Mouse (Mus musculus) forebrain, embryonic 16.5 days (tissue): ENCODE data around the gene Mical2. TPM values are rescaled to one million over a fixed set of nuclear protein-coding genes. Genes with fewer than 3 reads are reported as not detected.

Experiments used
- ATAC-seq: fragments of 200-750 bp; cut with Nextera tagmentation; 2 replicates; pipeline ENCODE4 v1.8.0; 2017; ENCODE audit warnings: mild to moderate bottlenecking, moderate library complexity
- H3K27ac ChIP-seq: fragments of 300-500 bp; sonication (generic); 2 replicates; pipeline ENCODE4 v1.5.1; 2014; ENCODE audit warnings: low read length, control low read depth
- H3K27me3 ChIP-seq: fragments of 300-500 bp; sonication (generic); replicated peaks from 2 replicates; pipeline ENCODE4 v1.6.1; 2014; ENCODE audit warnings: low read length; ENCODE audit not compliant: control insufficient read depth, insufficient read depth
- H3K36me3 ChIP-seq: fragments of 300-500 bp; sonication (generic); 2 replicates; pipeline ENCODE4 v1.6.1; 2014; ENCODE audit not compliant: control insufficient read depth, insufficient read depth
- H3K4me1 ChIP-seq: fragments of 300-500 bp; sonication (generic); replicated peaks from 2 replicates; pipeline ENCODE4 v1.6.1; 2014; ENCODE audit warnings: low read length; ENCODE audit not compliant: control insufficient read depth, insufficient read depth
- H3K4me2 ChIP-seq: fragments of 300-500 bp; sonication (generic); 2 replicates; pipeline ENCODE4 v1.6.1; 2014; ENCODE audit warnings: mild to moderate bottlenecking, low read length, control low read depth
- H3K4me3 ChIP-seq: fragments of 300-500 bp; sonication (generic); replicated peaks from 2 replicates; pipeline ENCODE4 v1.5.1; 2014; ENCODE audit warnings: mild to moderate bottlenecking, low read length, control low read depth
- H3K9ac ChIP-seq: fragments of 300-500 bp; sonication (generic); replicated peaks from 2 replicates; pipeline ENCODE4 v1.6.1; 2014; ENCODE audit warnings: low read depth, low read length, control low read depth
- H3K9me3 ChIP-seq: fragments of 300-500 bp; sonication (generic); 2 replicates; pipeline ENCODE4 v1.6.1; 2016; ENCODE audit warnings: low read length; ENCODE audit not compliant: control insufficient read depth
- WGBS: fragments of 180-500 bp; shearing (Covaris S2); extraction: QIAGEN DNeasy Blood & Tissue Kit; methylation state at CpG from one replicate; pipeline ENCODE4 v1.1.7; 2014; 5-methylcytosine and 5-hydroxymethylcytosine counted together
- polyA plus RNA-seq: library from polyadenylated mRNA; unstranded; fragments of >200 nt; fragmentation: Nextera tagmentation; extraction: Ambion mirVana; gene quantifications from 2 replicates; pipeline ENCODE4 v1.2.1, GENCODE M21; 2015

The Mical2 gene
- polyA plus RNA-seq, 1 experiment from 2014 or later, result 11.1 TPM

- no peaks in the 10 kb centered on the region for H3K9me3 ChIP-seq
- no peak for ATAC-seq
- H3K4me1 ChIP-seq, result peaks cover 4% of the 10 kb centered on the region; the same call in 1 of the 2 replicates
- no peak overlapping the region for H3K4me3 ChIP-seq
- H3K9ac ChIP-seq, result no peak overlapping the region
- H3K27ac ChIP-seq, result 0 out of 2 replicates have a peak overlapping the region, but pooled peaks have one; percentile 24
- 20% methylated on average over 3 of the region's 3 CpGs for WGBS
- H3K36me3 ChIP-seq, result no peaks in the 10 kb centered on the region
- H3K27me3 ChIP-seq, result no peaks in the 10 kb centered on the region
- no peak overlapping the region for H3K4me2 ChIP-seq
Measured at GRCm38 (mm10) chr7:112453805-112454214, 228.2 kb downstream of the Mical2 start.

GRCm38 (mm10) chr7:112454380-112454779, 228.7 kb downstream of the Mical2 start:
- WGBS, result 48% methylated on average over 6 of the region's 6 CpGs
- Histone ChIP-seq H3K9ac (no peak overlapping the region), H3K4me3 (no peak overlapping the region), H3K4me1 (peaks cover 4% of the 10 kb centered on the region; the same call in 1 of the 2 replicates), H3K9me3 (no peaks in the 10 kb centered on the region), H3K36me3 (no peaks in the 10 kb centered on the region), H3K4me2 (no peak overlapping the region), H3K27ac (no peak overlapping the region), H3K27me3 (no peaks in the 10 kb centered on the region)
- ATAC-seq, result no peak

GRCm38 (mm10) chr7:112454951-112455350, 229.3 kb downstream of the Mical2 start:
- 92% methylated on average over 2 of the region's 2 CpGs for WGBS
- Histone ChIP-seq H3K9ac (no peak overlapping the region), H3K4me3 (no peak overlapping the region), H3K36me3 (no peaks in the 10 kb centered on the region), H3K27ac (no peak overlapping the region), H3K9me3 (no peaks in the 10 kb centered on the region), H3K4me2 (no peak overlapping the region), H3K4me1 (peaks cover 4% of the 10 kb centered on the region; the same call in 1 of the 2 replicates), H3K27me3 (no peaks in the 10 kb centered on the region)
- no peak for ATAC-seq

- no peak overlapping the region for H3K4me3 ChIP-seq
- no peaks in the 10 kb centered on the region for H3K9me3 ChIP-seq
- no peak for ATAC-seq
- peaks cover 8% of the 10 kb centered on the region for H3K4me1 ChIP-seq
- H3K4me2 ChIP-seq, result no peak overlapping the region
- no peaks in the 10 kb centered on the region for H3K36me3 ChIP-seq
- H3K27ac ChIP-seq, result no peak overlapping the region
- no peak overlapping the region for H3K9ac ChIP-seq
- H3K27me3 ChIP-seq, result no peaks in the 10 kb centered on the region
- 83% methylated on average over 5 of the region's 5 CpGs for WGBS
Measured at GRCm38 (mm10) chr7:112455566-112456110, 230.0 kb downstream of the Mical2 start.

- no peak for ATAC-seq
- Histone ChIP-seq H3K4me1 (peaks cover 8% of the 10 kb centered on the region), H3K4me2 (no peak overlapping the region), H3K27ac (no peak overlapping the region), H3K4me3 (no peak overlapping the region), H3K36me3 (no peaks in the 10 kb centered on the region), H3K9ac (no peak overlapping the region), H3K27me3 (no peaks in the 10 kb centered on the region), H3K9me3 (no peaks in the 10 kb centered on the region)
- 95% methylated on average over 4 of the region's 4 CpGs for WGBS
Measured at GRCm38 (mm10) chr7:112457373-112457772, 231.7 kb downstream of the Mical2 start.

- H3K36me3 ChIP-seq, result no peaks in the 10 kb centered on the region
- no peak for ATAC-seq
- no peak overlapping the region for H3K4me3 ChIP-seq
- H3K27me3 ChIP-seq, result no peaks in the 10 kb centered on the region; the same call in 1 of the 2 replicates
- H3K4me2 ChIP-seq, result no peak overlapping the region
- H3K27ac ChIP-seq, result no peak overlapping the region
- H3K9me3 ChIP-seq, result no peaks in the 10 kb centered on the region
- WGBS, result 83% methylated on average over 4 of the region's 4 CpGs
- no peak overlapping the region for H3K9ac ChIP-seq
- peaks cover 8% of the 10 kb centered on the region for H3K4me1 ChIP-seq
Measured at GRCm38 (mm10) chr7:112457920-112458319, 232.3 kb downstream of the Mical2 start.

- no peak overlapping the region for H3K4me3 ChIP-seq
- ATAC-seq, result no peak
- H3K36me3 ChIP-seq, result no peaks in the 10 kb centered on the region
- H3K4me2 ChIP-seq, result no peak overlapping the region
- peaks cover 8% of the 10 kb centered on the region for H3K4me1 ChIP-seq
- no peaks in the 10 kb centered on the region for H3K9me3 ChIP-seq
- H3K27ac ChIP-seq, result no peak overlapping the region
- WGBS, result 53% methylated on average over 5 of the region's 5 CpGs
- no peaks in the 10 kb centered on the region; the same call in 1 of the 2 replicates for H3K27me3 ChIP-seq
- no peak overlapping the region for H3K9ac ChIP-seq
Measured at GRCm38 (mm10) chr7:112458440-112458839, 232.8 kb downstream of the Mical2 start.

Other genes starting within 250 kb of the Mical2 start
- 98.6 and 107 TPM in 2 replicates for gene Usp47, start 202.4 kb upstream of the Mical2 start, polyA plus RNA-seq
- gene Dkk3, start 66.8 kb upstream of the Mical2 start, polyA plus RNA-seq, result 22.0 and 29.9 TPM in 2 replicates
- gene Parva, start 201.6 kb downstream of the Mical2 start, polyA plus RNA-seq, result 21.1 and 27.1 TPM in 2 replicates